In the genomic region with DNA sequence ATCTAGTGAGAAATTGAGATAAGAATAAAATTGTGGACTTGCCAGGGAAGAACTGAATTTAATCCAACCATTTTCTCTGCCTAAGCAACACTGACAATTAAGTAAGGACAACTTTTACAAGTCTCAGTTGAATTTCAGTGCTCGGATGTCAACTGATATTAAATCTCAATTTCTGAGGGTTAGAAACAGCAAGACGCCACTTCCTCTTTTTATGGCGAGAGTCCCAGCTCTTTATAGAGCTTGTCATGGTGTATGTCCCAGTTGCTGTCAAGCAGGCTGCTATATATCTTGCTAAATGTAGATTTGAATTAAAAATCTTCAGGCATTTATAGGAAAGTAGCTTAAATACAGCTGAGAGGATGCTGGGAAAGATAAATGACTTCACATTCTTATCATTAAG, we compare ENCODE assay signal across 27 mouse cellular contexts.
DNase-seq lines count a peak whose midpoint lies in the region; ATAC-seq and TF ChIP-seq lines count a peak whose summit lies in the region.
"Had no signal": no experiment of that assay in that cellular context is flagged by ENCODE, and none has a peak within 500 bp of the region (broad histone marks: within the 10 kb centered on the region; RNA-seq: fewer than 3 reads in every experiment).

No protein-coding gene starts in this region.

- no peaks in the 10 kb centered on the region for H3K36me3 ChIP-seq in forebrain, embryonic 14.5 days (ENCODE audit: control insufficient read depth, insufficient read depth, low read length)
- no peaks in the 10 kb centered on the region for H3K36me3 ChIP-seq in forebrain, embryonic 11.5 days (ENCODE audit: control insufficient read depth, insufficient read depth, low read length)
- no peaks in the 10 kb centered on the region for H3K36me3 ChIP-seq in kidney, postnatal 0 days (ENCODE audit: insufficient read depth, low read length)
- H3K36me3 ChIP-seq in midbrain, postnatal 0 days (ENCODE audit: insufficient read depth, low read length): no peaks in the 10 kb centered on the region
- no peaks in the 10 kb centered on the region for H3K36me3 ChIP-seq in midbrain, embryonic 11.5 days (ENCODE audit: control insufficient read depth, insufficient read depth, low read length)
- H3K36me3 ChIP-seq: embryonic facial prominence, embryonic 12.5 days; embryonic facial prominence, embryonic 15.5 days; forebrain, embryonic 15.5 days; heart, embryonic 12.5 days; heart, embryonic 15.5 days; hindbrain, embryonic 10.5 days; hindbrain, embryonic 13.5 days had no signal

- no peak overlapping the region for H3K4me2 ChIP-seq in forebrain, embryonic 14.5 days (ENCODE audit: low read length)
- no peak overlapping the region for H3K4me2 ChIP-seq in forebrain, embryonic 11.5 days (ENCODE audit: low read depth, low read length, severe bottlenecking)
- H3K4me2 ChIP-seq in kidney, postnatal 0 days (ENCODE audit: low read length): no peak overlapping the region
- H3K4me2 ChIP-seq in midbrain, postnatal 0 days (ENCODE audit: low read depth, low read length, poor library complexity, severe bottlenecking): no peak overlapping the region
- H3K4me2 ChIP-seq in midbrain, embryonic 11.5 days: no peak overlapping the region
- H3K4me2 ChIP-seq: embryonic facial prominence, embryonic 12.5 days; embryonic facial prominence, embryonic 15.5 days; forebrain, embryonic 15.5 days; heart, embryonic 12.5 days; heart, embryonic 15.5 days; hindbrain, embryonic 13.5 days had no signal

- no peak overlapping the region for H3K27ac ChIP-seq in forebrain, embryonic 14.5 days (ENCODE audit: low read depth, low read length)
- no peak overlapping the region for H3K27ac ChIP-seq in forebrain, embryonic 11.5 days (ENCODE audit: low read depth, low read length)
- no peak overlapping the region for H3K27ac ChIP-seq in kidney, postnatal 0 days
- no peak overlapping the region for H3K27ac ChIP-seq in midbrain, postnatal 0 days (ENCODE audit: low read depth, low read length)
- H3K27ac ChIP-seq in midbrain, embryonic 11.5 days (ENCODE audit: low read depth, low read length): no peak overlapping the region
- H3K27ac ChIP-seq in left cerebral cortex, adult 2 months: no peak overlapping the region
- H3K27ac ChIP-seq: embryonic facial prominence, embryonic 12.5 days; embryonic facial prominence, embryonic 15.5 days; forebrain, embryonic 15.5 days; heart, embryonic 15.5 days; hindbrain, embryonic 10.5 days; hindbrain, embryonic 13.5 days had no signal

- no peak for ATAC-seq in forebrain, embryonic 14.5 days
- no peak for ATAC-seq in forebrain, embryonic 11.5 days (replicated peaks; ENCODE audit: low FRiP score)
- ATAC-seq in kidney, postnatal 0 days (replicated peaks; ENCODE audit: low FRiP score, low read depth): no peak
- ATAC-seq in midbrain, postnatal 0 days (ENCODE audit: low FRiP score): no peak
- no peak for ATAC-seq in midbrain, embryonic 11.5 days (ENCODE audit: low FRiP score)
- ATAC-seq: forebrain, embryonic 15.5 days; hindbrain, embryonic 16.5 days; intestine, embryonic 16.5 days had no signal

- no peak overlapping the region for H3K9ac ChIP-seq in forebrain, embryonic 14.5 days (ENCODE audit: low read length)
- no peak overlapping the region for H3K9ac ChIP-seq in forebrain, embryonic 11.5 days (ENCODE audit: low read length)
- H3K9ac ChIP-seq in kidney, postnatal 0 days (ENCODE audit: low read depth, low read length): no peak overlapping the region
- no peak overlapping the region for H3K9ac ChIP-seq in midbrain, postnatal 0 days (replicated peaks; ENCODE audit: low read length, poor library complexity, severe bottlenecking)
- no peak overlapping the region for H3K9ac ChIP-seq in midbrain, embryonic 11.5 days (ENCODE audit: low read length)
- H3K9ac ChIP-seq: embryonic facial prominence, embryonic 12.5 days; embryonic facial prominence, embryonic 15.5 days; forebrain, embryonic 15.5 days; heart, embryonic 12.5 days; heart, embryonic 15.5 days; hindbrain, embryonic 13.5 days had no signal

- DNase-seq in forebrain, embryonic 14.5 days (ENCODE audit: low spot score): peak; percentile 13
- DNase-seq in forebrain, embryonic 11.5 days (ENCODE audit: low spot score): no peak
- peak; percentile 51 for DNase-seq in kidney, postnatal 0 days (ENCODE audit: low spot score)
- no peak for DNase-seq in kidney, adult 11 months
- DNase-seq in midbrain, postnatal 0 days (ENCODE audit: low spot score): peak; percentile 9
- no peak for DNase-seq in midbrain, embryonic 11.5 days (ENCODE audit: low spot score, missing footprints)
- peak; percentile 3 for DNase-seq in brain, adult 2 months (ENCODE audit: low read depth, low spot score)
- DNase-seq in left cerebral cortex, adult 2 months (ENCODE audit: extremely low spot score in 1 of 2, low spot score in 2 of 2): no peak
- DNase-seq: adrenal gland, adult 2 months; adrenal gland, postnatal 14 days; cerebellum, adult 18-20 months; cerebellum, adult 9-11 months; cerebellum, postnatal 25 days; gastrocnemius, postnatal 25 days; heart, adult 18-20 months; heart, postnatal 10 days; heart, postnatal 36 days had no signal

- 85% methylated on average over 3 of the region's 3 CpGs for WGBS in forebrain, embryonic 14.5 days
- 85% methylated on average over 3 of the region's 3 CpGs for WGBS in forebrain, embryonic 11.5 days
- 53% methylated on average over 3 of the region's 3 CpGs for WGBS in kidney, postnatal 0 days
- WGBS in midbrain, postnatal 0 days: 62% methylated on average over 3 of the region's 3 CpGs
- WGBS in midbrain, embryonic 11.5 days: 85% methylated on average over 3 of the region's 3 CpGs

- H3K4me3 ChIP-seq in forebrain, embryonic 14.5 days (ENCODE audit: low read depth, low read length): no peak overlapping the region
- H3K4me3 ChIP-seq in forebrain, embryonic 11.5 days (ENCODE audit: low read depth, low read length): no peak overlapping the region
- H3K4me3 ChIP-seq in kidney, postnatal 0 days (replicated peaks; ENCODE audit: low read depth, low read length): no peak overlapping the region
- no peak overlapping the region for H3K4me3 ChIP-seq in midbrain, postnatal 0 days (ENCODE audit: low read depth, low read length)
- H3K4me3 ChIP-seq in midbrain, embryonic 11.5 days (ENCODE audit: low read depth, low read length): no peak overlapping the region
- no peak overlapping the region for H3K4me3 ChIP-seq in left cerebral cortex, adult 2 months
- H3K4me3 ChIP-seq: embryonic facial prominence, embryonic 12.5 days; embryonic facial prominence, embryonic 15.5 days; erythroblast, embryonic 14.5 days; forebrain, embryonic 15.5 days; heart, embryonic 12.5 days; heart, embryonic 15.5 days; hindbrain, embryonic 10.5 days; hindbrain, embryonic 13.5 days had no signal

- intact Hi-C loops in left cerebral cortex, adult 2 months (cut with DNase I): no loop called here

- no peaks in the 10 kb centered on the region for H3K9me3 ChIP-seq in forebrain, embryonic 14.5 days (replicated peaks; ENCODE audit: control insufficient read depth, low read length)
- no peaks in the 10 kb centered on the region for H3K9me3 ChIP-seq in forebrain, embryonic 11.5 days (ENCODE audit: control insufficient read depth, low read length)
- no peaks in the 10 kb centered on the region for H3K9me3 ChIP-seq in kidney, postnatal 0 days (replicated peaks; ENCODE audit: low read length)
- H3K9me3 ChIP-seq in midbrain, postnatal 0 days (ENCODE audit: low read length): no peaks in the 10 kb centered on the region
- no peaks in the 10 kb centered on the region for H3K9me3 ChIP-seq in midbrain, embryonic 11.5 days (ENCODE audit: control insufficient read depth, low read length)
- H3K9me3 ChIP-seq: embryonic facial prominence, embryonic 12.5 days; embryonic facial prominence, embryonic 15.5 days; forebrain, embryonic 15.5 days; heart, embryonic 12.5 days; heart, embryonic 15.5 days; hindbrain, embryonic 10.5 days; hindbrain, embryonic 13.5 days had no signal

- H3K27me3 ChIP-seq in forebrain, embryonic 14.5 days (replicated peaks; ENCODE audit: control insufficient read depth, insufficient read depth, low read length): no peaks in the 10 kb centered on the region
- H3K27me3 ChIP-seq in forebrain, embryonic 11.5 days (ENCODE audit: control insufficient read depth, insufficient read depth, low read length): no peaks in the 10 kb centered on the region
- H3K27me3 ChIP-seq in kidney, postnatal 0 days (ENCODE audit: insufficient read depth, low read length): no peaks in the 10 kb centered on the region
- no peaks in the 10 kb centered on the region for H3K27me3 ChIP-seq in midbrain, postnatal 0 days (ENCODE audit: insufficient read depth, low read length)
- no peaks in the 10 kb centered on the region for H3K27me3 ChIP-seq in midbrain, embryonic 11.5 days (ENCODE audit: control insufficient read depth, insufficient read depth, low read length)
- H3K27me3 ChIP-seq: embryonic facial prominence, embryonic 12.5 days; embryonic facial prominence, embryonic 15.5 days; forebrain, embryonic 15.5 days; heart, embryonic 12.5 days; heart, embryonic 15.5 days; hindbrain, embryonic 13.5 days had no signal

- no peak for TF ChIP-seq CTCF in kidney, postnatal 0 days (IDR thresholded peaks at IDR 0.05; ENCODE audit: low read depth)
- no peak for TF ChIP-seq CTCF in midbrain, postnatal 0 days (IDR thresholded peaks at IDR 0.05)
- TF ChIP-seq CTCF in left cerebral cortex, adult 2 months (IDR thresholded peaks at IDR 0.05): no peak

- no peaks in the 10 kb centered on the region for H3K4me1 ChIP-seq in forebrain, embryonic 14.5 days (ENCODE audit: control insufficient read depth, insufficient read depth, low read length)
- no peaks in the 10 kb centered on the region for H3K4me1 ChIP-seq in forebrain, embryonic 11.5 days (replicated peaks; ENCODE audit: control insufficient read depth, insufficient read depth, low read length)
- H3K4me1 ChIP-seq in kidney, postnatal 0 days (replicated peaks; ENCODE audit: insufficient read depth, low read length): no peaks in the 10 kb centered on the region
- no peaks in the 10 kb centered on the region for H3K4me1 ChIP-seq in midbrain, postnatal 0 days (ENCODE audit: insufficient read depth, low read length)
- no peaks in the 10 kb centered on the region for H3K4me1 ChIP-seq in midbrain, embryonic 11.5 days (ENCODE audit: control insufficient read depth, insufficient read depth, low read length)
- H3K4me1 ChIP-seq: embryonic facial prominence, embryonic 12.5 days; embryonic facial prominence, embryonic 15.5 days; forebrain, embryonic 15.5 days; heart, embryonic 12.5 days; heart, embryonic 15.5 days; hindbrain, embryonic 10.5 days; hindbrain, embryonic 13.5 days had no signal

Comparison
In these comparisons a context has a peak if more than half of its experiments do, and no peak if none do; other contexts are left out.
1. DNase-seq: peak in forebrain, embryonic 14.5 days (single experiment), kidney, postnatal 0 days (single experiment), midbrain, postnatal 0 days (single experiment) and brain, adult 2 months (single experiment); none in forebrain, embryonic 11.5 days (single experiment), kidney, adult 11 months (single experiment), midbrain, embryonic 11.5 days (single experiment) and left cerebral cortex, adult 2 months (0 of 2).